Mouse (Mus musculus) spleen, adult 2 months (tissue): ENCODE measurements around the gene Agpat3. TPM values are rescaled to one million over a fixed set of nuclear protein-coding genes. Genes with fewer than 3 reads are reported as not detected.

Experiments
- DNase-seq, 2 experiments: peaks; one replicate each; pipeline versions ENCODE4 v3.0.0 to v3.0.0-alpha.2; 2012 to 2021; ENCODE audit warnings: low spot score in 2 of 2, low read depth in 1 of 2
- H3K27ac ChIP-seq: fragments of 200-500 bp; 2 replicates; pipeline ENCODE4 v1.5.1; 2012; ENCODE audit warnings: low read length, inconsistent platforms; ENCODE audit not compliant: insufficient read depth
- H3K27me3 ChIP-seq: fragments of 200-500 bp; 2 replicates; pipeline ENCODE4 v1.6.1; 2012; ENCODE audit warnings: mild to moderate bottlenecking, moderate library complexity, low read length, inconsistent platforms; ENCODE audit not compliant: control insufficient read depth, insufficient read depth
- H3K36me3 ChIP-seq: fragments of 200-500 bp; 2 replicates; pipeline ENCODE4 v1.6.1; 2012; ENCODE audit warnings: mild to moderate bottlenecking, low read length, inconsistent platforms; ENCODE audit not compliant: control insufficient read depth, insufficient read depth
- H3K4me1 ChIP-seq: fragments of 200-500 bp; 2 replicates; pipeline ENCODE4 v1.6.1; 2011; ENCODE audit warnings: inconsistent platforms; ENCODE audit not compliant: control insufficient read depth, insufficient read depth, insufficient read length
- H3K4me3 ChIP-seq: fragments of 200-500 bp; 2 replicates; pipeline ENCODE4 v1.5.1; 2011; ENCODE audit warnings: mild to moderate bottlenecking, inconsistent platforms; ENCODE audit not compliant: insufficient read depth, insufficient read length; ENCODE audit errors: extremely low read depth
- CTCF ChIP-seq: fragments of 200-500 bp; IDR thresholded peaks from 2 replicates; pipeline ENCODE4 v1.5.1; 2011; ENCODE audit warnings: mild to moderate bottlenecking, inconsistent platforms; ENCODE audit not compliant: insufficient read depth, insufficient read length, insufficient replicate concordance; ENCODE audit errors: extremely low read depth
- POLR2A ChIP-seq: fragments of 200-500 bp; IDR thresholded peaks from 2 replicates; pipeline ENCODE4 v1.6.1; 2011; ENCODE audit warnings: low read depth, low read length, inconsistent platforms
- WGBS: fragments of 180-500 bp; shearing (Covaris S2); methylation state at CpG from one replicate; pipeline ENCODE4 v1.1.7; 2018; 5-methylcytosine and 5-hydroxymethylcytosine counted together
- polyA plus RNA-seq: library from polyadenylated mRNA; depleted of rRNA; stranded (reverse); fragments of >200 nt; gene quantifications from 2 replicates; pipeline ENCODE4 v1.2.3, GENCODE M21; 2012

Agpat3 gene
- polyA plus RNA-seq, 1 experiment = 177 TPM

DNA sequence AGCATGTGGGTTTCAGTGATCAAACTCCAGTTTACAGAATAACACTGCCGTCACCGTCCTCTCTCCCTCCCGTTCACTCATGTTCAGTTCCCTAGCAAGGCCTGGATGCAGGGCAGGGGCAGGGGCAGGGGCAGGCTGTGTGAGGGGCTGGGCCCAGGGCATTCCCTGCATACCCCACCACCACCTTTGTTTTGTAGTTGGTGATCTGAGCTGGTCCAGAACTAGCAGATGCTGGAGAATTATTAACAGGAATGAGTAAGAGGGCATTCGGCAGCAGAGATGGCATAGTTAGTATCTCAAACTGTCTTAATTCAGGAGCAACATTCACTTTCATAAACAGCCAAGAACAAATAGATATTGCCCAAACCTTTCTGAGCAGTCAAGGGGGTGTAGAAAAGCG is 59.9 kb downstream of the Agpat3 start:
- no peak for TF ChIP-seq POLR2A
- no peak for TF ChIP-seq CTCF
- 95% methylated on average over 5 of the region's 5 CpGs for WGBS
- Histone ChIP-seq H3K27ac (no peak overlapping the region), H3K27me3 (no peaks in the 10 kb centered on the region), H3K36me3 (peaks cover 8% of the 10 kb centered on the region), H3K4me1 (peaks cover 24% of the 10 kb centered on the region; the same call in 1 of the 2 replicates), H3K4me3 (no peak overlapping the region)
- DNase-seq = no peak

DNA sequence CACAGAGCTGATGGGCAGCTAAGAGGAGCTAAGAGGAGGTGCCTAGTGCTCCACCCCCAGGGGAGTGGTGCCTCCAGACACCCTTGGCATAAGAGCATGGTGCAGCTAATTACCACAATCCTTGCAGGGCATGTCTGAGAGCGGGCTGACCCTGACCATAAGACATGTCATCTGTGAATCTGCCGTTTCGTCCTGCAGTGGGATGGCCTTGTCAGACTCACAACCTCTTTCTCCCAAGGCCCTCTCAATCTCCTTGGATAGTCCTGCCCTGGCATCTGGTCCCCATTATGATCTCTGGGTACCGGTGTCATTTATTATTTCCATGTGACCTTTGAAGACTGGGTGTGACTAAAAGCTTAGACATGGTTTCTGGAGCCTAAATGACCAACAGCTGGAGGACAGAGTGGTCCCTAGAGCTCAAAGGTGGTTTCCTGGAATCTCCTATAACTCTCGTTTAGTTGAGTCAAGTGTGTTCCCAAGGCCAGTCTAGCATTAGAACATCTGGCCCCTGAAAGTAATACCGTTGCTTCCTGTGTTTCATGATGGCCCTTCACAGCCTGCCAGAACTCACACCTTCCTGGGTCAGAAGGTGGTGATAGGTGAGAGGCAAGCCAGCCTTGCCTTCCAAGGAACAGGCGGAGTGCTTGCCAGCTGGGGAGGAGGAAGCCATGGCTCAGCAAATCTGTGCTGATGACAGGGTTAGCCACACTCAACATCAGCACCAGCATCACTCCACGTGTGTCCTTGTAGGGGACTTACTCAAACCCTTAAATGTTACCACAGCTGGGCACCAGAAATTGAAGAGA is 61.4 kb downstream of the Agpat3 start:
- peaks cover 22% of the 10 kb centered on the region for H3K36me3 ChIP-seq
- H3K4me1 ChIP-seq = peaks cover 16% of the 10 kb centered on the region; the same call in 1 of the 2 replicates
- H3K27me3 ChIP-seq = no peaks in the 10 kb centered on the region
- no peak for TF ChIP-seq POLR2A
- TF ChIP-seq CTCF = no peak
- H3K4me3 ChIP-seq = no peak overlapping the region
- no peak overlapping the region for H3K27ac ChIP-seq
- WGBS = 86% methylated on average over 8 of the region's 8 CpGs
- no peak for DNase-seq

DNA sequence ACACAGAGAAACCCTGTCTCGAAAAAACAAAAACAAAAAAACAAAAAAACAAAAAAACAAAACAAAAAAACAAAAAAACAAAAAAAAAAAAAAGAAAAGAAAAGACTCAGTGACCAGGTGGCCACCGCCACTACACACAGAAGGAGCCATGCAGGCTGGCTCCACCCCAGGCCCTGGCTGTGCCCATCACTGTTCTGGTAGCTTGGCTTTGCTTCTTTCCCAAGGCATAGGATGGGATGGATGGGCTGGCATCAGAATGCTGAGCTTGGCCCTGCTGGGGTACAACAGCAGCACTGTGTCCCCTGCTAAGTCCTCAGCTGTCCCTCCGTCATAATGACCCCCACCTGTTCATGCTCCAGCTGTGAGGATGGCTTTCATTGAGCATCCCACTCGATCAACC is 63.4 kb downstream of the Agpat3 start:
- H3K27me3 ChIP-seq = no peaks in the 10 kb centered on the region
- DNase-seq = no peak
- no peak overlapping the region for H3K27ac ChIP-seq
- peaks cover 36% of the 10 kb centered on the region for H3K36me3 ChIP-seq
- no peak for TF ChIP-seq CTCF
- no peak for TF ChIP-seq POLR2A
- H3K4me1 ChIP-seq = no peaks in the 10 kb centered on the region
- WGBS = 92% methylated on average over 4 of the region's 4 CpGs
- no peak overlapping the region for H3K4me3 ChIP-seq

- Histone ChIP-seq H3K4me3 (no peak overlapping the region), H3K27ac (no peak overlapping the region), H3K27me3 (no peaks in the 10 kb centered on the region), H3K4me1 (no peaks in the 10 kb centered on the region), H3K36me3 (peaks cover 41% of the 10 kb centered on the region)
- TF ChIP-seq POLR2A = no peak
- no peak for DNase-seq
- 95% methylated on average over 5 of the region's 5 CpGs for WGBS
Measured at GRCm38 (mm10) chr10:78288135-78288534, 64.2 kb downstream of the Agpat3 start.

DNA sequence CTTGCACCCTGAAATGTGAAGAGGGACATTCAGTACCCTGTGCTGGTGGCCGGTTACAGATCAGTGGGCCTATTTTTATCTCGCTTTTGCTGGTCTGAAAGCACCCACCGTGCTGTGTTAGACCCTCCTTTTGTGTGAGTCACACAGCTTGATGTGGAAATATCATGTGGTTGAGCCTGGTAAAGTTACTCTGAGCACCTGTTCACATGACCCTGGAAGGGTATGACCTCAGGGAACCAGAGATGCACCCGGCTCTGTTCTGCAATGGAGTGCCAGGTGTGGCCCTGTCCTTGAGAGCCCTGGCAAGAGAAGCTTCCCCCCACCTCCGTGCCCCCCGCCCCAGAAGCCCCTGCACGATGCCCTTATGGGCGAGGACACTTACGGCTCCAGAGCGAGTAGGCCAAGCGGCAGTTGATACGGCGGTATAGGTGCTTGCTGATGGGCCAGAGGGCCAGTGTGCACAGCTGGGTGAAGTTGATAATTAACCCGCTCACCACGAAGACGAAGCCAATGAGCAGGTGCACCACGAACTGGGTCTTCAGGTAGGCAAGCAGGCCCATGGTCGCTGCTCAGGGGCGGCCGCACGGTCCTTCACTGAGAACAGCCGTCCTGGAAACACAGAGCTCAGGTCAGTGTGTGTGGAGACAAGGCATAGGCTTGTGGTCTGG is 64.7 kb downstream of the Agpat3 start:
- TF ChIP-seq CTCF (no peak), POLR2A (no peak)
- DNase-seq = no peak
- Histone ChIP-seq H3K27ac (no peak overlapping the region), H3K4me1 (no peaks in the 10 kb centered on the region), H3K27me3 (no peaks in the 10 kb centered on the region), H3K36me3 (peaks cover 41% of the 10 kb centered on the region), H3K4me3 (no peak overlapping the region)
- 89% methylated on average over 22 of the region's 22 CpGs for WGBS

- peaks cover 49% of the 10 kb centered on the region for H3K36me3 ChIP-seq
- no peak overlapping the region for H3K4me3 ChIP-seq
- no peaks in the 10 kb centered on the region for H3K27me3 ChIP-seq
- DNase-seq = no peak
- no peaks in the 10 kb centered on the region for H3K4me1 ChIP-seq
- no peak overlapping the region for H3K27ac ChIP-seq
- 82% methylated on average over 4 of the region's 4 CpGs for WGBS
- no peak for TF ChIP-seq POLR2A
- no peak for TF ChIP-seq CTCF
Measured at GRCm38 (mm10) chr10:78285959-78286358, 66.3 kb downstream of the Agpat3 start.

GRCm38 (mm10) chr10:78285409-78285808 is 66.9 kb downstream of the Agpat3 start:
- WGBS = 61% methylated on average over 6 of the region's 6 CpGs
- Histone ChIP-seq H3K27me3 (no peaks in the 10 kb centered on the region), H3K27ac (no peak overlapping the region), H3K36me3 (peaks cover 53% of the 10 kb centered on the region), H3K4me3 (no peak overlapping the region), H3K4me1 (no peaks in the 10 kb centered on the region)
- TF ChIP-seq CTCF = no peak
- TF ChIP-seq POLR2A = no peak
- no peak for DNase-seq
